Mouse (Mus musculus) kidney, adult 2 months (tissue): ENCODE measurements around the gene Elf4. TPM values are rescaled to one million over a fixed set of nuclear protein-coding genes. Genes with fewer than 3 reads are reported as not detected.
A peak's percentile ranks its signal among the peaks of the same experiment; 100 is the strongest.

Experiments used
- DNase-seq: peaks from one replicate; pipeline ENCODE4 v3.0.0; 2021
- H3K27ac ChIP-seq: fragments of 200-500 bp; 2 replicates; pipeline ENCODE4 v1.5.1; 2012; ENCODE audit warnings: low read depth, low read length, control low read depth, inconsistent platforms; ENCODE audit not compliant: insufficient read depth
- H3K27me3 ChIP-seq: fragments of 200-500 bp; replicated peaks from 2 replicates; pipeline ENCODE4 v1.6.1; 2012; ENCODE audit warnings: mild to moderate bottlenecking, moderate library complexity, low read length, inconsistent platforms; ENCODE audit not compliant: control insufficient read depth, insufficient read depth
- H3K36me3 ChIP-seq: fragments of 200-500 bp; 2 replicates; pipeline ENCODE4 v1.6.1; 2012; ENCODE audit warnings: mild to moderate bottlenecking, moderate library complexity, low read length, inconsistent platforms; ENCODE audit not compliant: control insufficient read depth, insufficient read depth
- H3K4me1 ChIP-seq: fragments of 200-500 bp; 2 replicates; pipeline ENCODE4 v1.6.1; 2011; ENCODE audit warnings: low read length; ENCODE audit not compliant: control insufficient read depth, insufficient read depth
- H3K4me3 ChIP-seq: fragments of 200-500 bp; 2 replicates; pipeline ENCODE4 v1.5.1; 2011; ENCODE audit warnings: mild to moderate bottlenecking, low read depth, low read length, control low read depth; ENCODE audit not compliant: insufficient read depth
- CTCF ChIP-seq: fragments of 200-500 bp; conservative IDR thresholded peaks from 2 replicates; pipeline ENCODE4 v1.5.1; 2011; ENCODE audit warnings: low read depth, mild to moderate bottlenecking, control low read depth, low read length, moderate library complexity, mixed read lengths; ENCODE audit not compliant: insufficient read depth, insufficient read length
- POLR2A ChIP-seq: fragments of 200-500 bp; IDR thresholded peaks from one replicate; pipeline ENCODE4 v1.6.1; 2011; ENCODE audit warnings: low read depth, low read length, control low read depth
- WGBS: fragments of 180-500 bp; shearing (Covaris S2); methylation state at CpG from one replicate; pipeline ENCODE4 v1.1.7; 2018; 5-methylcytosine and 5-hydroxymethylcytosine counted together
- polyA plus RNA-seq: library from polyadenylated mRNA; depleted of rRNA; stranded (reverse); fragments of >200 nt; gene quantifications from 2 replicates; pipeline ENCODE4 v1.2.3, GENCODE M21; 2012

Elf4 gene
- polyA plus RNA-seq, 1 experiment = 5.3 TPM

- no peaks in the 10 kb centered on the region for H3K4me1 ChIP-seq
- H3K27ac ChIP-seq = no peak overlapping the region
Observed at GRCm38 (mm10) chrX:48453736-48454494, 9.0 kb downstream of the Elf4 start.

GRCm38 (mm10) chrX:48452931-48453673, 9.8 kb downstream of the Elf4 start:
- DNase-seq = peak; percentile 17
- no peaks in the 10 kb centered on the region for H3K4me1 ChIP-seq
- 4% methylated on average over 49 of the region's 71 CpGs for WGBS
- no peaks in the 10 kb centered on the region for H3K36me3 ChIP-seq
- H3K27me3 ChIP-seq = no peaks in the 10 kb centered on the region; the same call in 1 of the 2 replicates
- H3K27ac ChIP-seq = 0 out of 2 replicates have a peak overlapping the region, but pooled peaks have one; percentile 6
- H3K4me3 ChIP-seq = peak overlapping the region; percentile 72
- TF ChIP-seq POLR2A (no peak), CTCF (no peak)

More at GRCm38 (mm10) chrX:48453736-48454494, 9.0 kb downstream of the Elf4 start:
- peak; percentile 74 for DNase-seq
- Histone ChIP-seq H3K4me3 (peak overlapping the region; percentile 72), H3K27me3 (no peaks in the 10 kb centered on the region; the same call in 1 of the 2 replicates), H3K36me3 (no peaks in the 10 kb centered on the region)
- TF ChIP-seq CTCF = no peak
- TF ChIP-seq POLR2A = no peak
- WGBS = under 1% methylated on average over 35 of the region's 91 CpGs

GRCm38 (mm10) chrX:48452231-48452890, 10.6 kb downstream of the Elf4 start:
- DNase-seq = peak; percentile 27
- H3K4me3 ChIP-seq = peak overlapping the region; percentile 72
- no peak overlapping the region for H3K27ac ChIP-seq
- TF ChIP-seq CTCF = no peak
- TF ChIP-seq POLR2A = no peak
- no peaks in the 10 kb centered on the region for H3K36me3 ChIP-seq
- H3K4me1 ChIP-seq = no peaks in the 10 kb centered on the region
- WGBS = 15% methylated on average over 9 of the region's 9 CpGs
- H3K27me3 ChIP-seq = no peaks in the 10 kb centered on the region; the same call in 1 of the 2 replicates

- no peak for TF ChIP-seq POLR2A
- no peak for TF ChIP-seq CTCF
- H3K4me3 ChIP-seq = no peak overlapping the region
- no peak for DNase-seq
Observed at GRCm38 (mm10) chrX:48449646-48450045, 13.3 kb downstream of the Elf4 start.

GRCm38 (mm10) chrX:48444677-48445076, 18.3 kb downstream of the Elf4 start:
- Histone ChIP-seq H3K27ac (no peak overlapping the region), H3K4me3 (no peak overlapping the region), H3K36me3 (no peaks in the 10 kb centered on the region), H3K4me1 (no peaks in the 10 kb centered on the region), H3K27me3 (no peaks in the 10 kb centered on the region)
- TF ChIP-seq POLR2A = no peak
- no peak for TF ChIP-seq CTCF
- 88% methylated on average over 4 of the region's 4 CpGs for WGBS
- no peak for DNase-seq

More at GRCm38 (mm10) chrX:48449646-48450045, 13.3 kb downstream of the Elf4 start:
- Histone ChIP-seq H3K27me3 (no peaks in the 10 kb centered on the region), H3K4me1 (no peaks in the 10 kb centered on the region), H3K36me3 (no peaks in the 10 kb centered on the region), H3K27ac (no peak overlapping the region)
- 49% methylated on average over 10 of the region's 10 CpGs for WGBS

GRCm38 (mm10) chrX:48441954-48442353, 21.0 kb downstream of the Elf4 start:
- H3K36me3 ChIP-seq = no peaks in the 10 kb centered on the region
- no peaks in the 10 kb centered on the region for H3K4me1 ChIP-seq
- DNase-seq = no peak
- WGBS = 55% methylated on average over 7 of the region's 7 CpGs
- no peak overlapping the region for H3K27ac ChIP-seq
- no peaks in the 10 kb centered on the region for H3K27me3 ChIP-seq
- H3K4me3 ChIP-seq = no peak overlapping the region
- TF ChIP-seq POLR2A = no peak
- TF ChIP-seq CTCF = no peak
